Mouse (Mus musculus): ENCODE data around the gene Maats1. TPM values are rescaled to one million over a fixed set of nuclear protein-coding genes. Genes with fewer than 3 reads are reported as not detected.

Gene Maats1
- total and polyA plus RNA-seq, 3 experiments: 0.03 TPM; not detected in 2

DNA sequence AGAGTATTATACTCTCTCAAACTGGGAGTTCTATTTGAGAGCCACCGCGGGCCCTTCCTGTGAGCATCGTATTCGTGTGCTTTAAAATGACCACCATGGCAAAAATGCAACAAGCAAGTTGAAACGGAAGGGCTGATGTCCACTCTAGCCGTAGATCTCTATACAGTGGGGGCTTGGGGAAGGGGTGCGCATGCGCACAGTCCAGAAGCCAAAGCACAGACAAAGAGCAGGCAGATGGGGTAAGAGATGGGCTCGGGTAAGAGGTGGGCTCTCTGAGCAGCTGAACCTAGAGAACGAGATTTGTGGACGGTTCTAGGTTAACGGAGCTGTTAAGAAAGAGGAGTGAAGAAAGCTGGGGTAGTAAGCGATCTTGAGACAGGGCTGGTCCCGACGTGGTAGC is 17.6 kb downstream of the Maats1 start:
- DNase-seq (ENCODE audit: low read depth, low spot score): no peak
- Histone ChIP-seq H3K4me3 (ENCODE audit: control insufficient read depth in 1 of 2, insufficient read depth in 1 of 2, low read depth in 2 of 2, low read length in 2 of 2) (no peak overlapping the region), H3K27ac (ENCODE audit: control insufficient read depth, low read depth, low read length) (no peak overlapping the region), H3K9ac (ENCODE audit: control insufficient read depth, low read depth, low read length, poor library complexity, severe bottlenecking) (no peak overlapping the region), H3K9me3 (replicated peaks; ENCODE audit: insufficient read depth, low read length) (no peaks in the 10 kb centered on the region), H3K27me3 (ENCODE audit: control insufficient read depth in 1 of 2, insufficient read depth in 2 of 2, low read length in 2 of 2) (peaks cover 0 to 3% of the 10 kb centered on the region in 2 experiments; a peak in 1 of 4 replicates), H3K79me2 (ENCODE audit: control insufficient read depth, insufficient read depth, low read length, poor library complexity) (no peaks in the 10 kb centered on the region), H3K4me1 (ENCODE audit: control insufficient read depth in 1 of 2, insufficient read depth in 2 of 2, low read length in 2 of 2) (no peaks in the 10 kb centered on the region), H3K36me3 (ENCODE audit: control insufficient read depth in 1 of 2, insufficient read depth in 2 of 2, low read length in 2 of 2) (no peaks in the 10 kb centered on the region)
- TF ChIP-seq EP300 (IDR thresholded peaks at IDR 0.05; ENCODE audit: low read depth in 1 of 2, low read length in 2 of 2) (no peak), ZC3H11A (IDR thresholded peaks at IDR 0.05; ENCODE audit: low read depth, low read length) (no peak), MYC (IDR thresholded peaks at IDR 0.05; ENCODE audit: low read depth, low read length) (no peak), SMC3 (IDR thresholded peaks at IDR 0.05; ENCODE audit: low read depth, low read length) (no peak), MAZ (IDR thresholded peaks at IDR 0.05; ENCODE audit: low read depth, low read length) (no peak), E2F4 (IDR thresholded peaks at IDR 0.05; ENCODE audit: borderline replicate concordance, low read depth, low read length) (no peak), USF1 (IDR thresholded peaks at IDR 0.05; ENCODE audit: low read depth, low read length) (no peak), ZNF384 (IDR thresholded peaks at IDR 0.05; ENCODE audit: low read depth, low read length) (no peak), HCFC1 (IDR thresholded peaks at IDR 0.05; ENCODE audit: low read depth, low read length) (no peak)

DNA sequence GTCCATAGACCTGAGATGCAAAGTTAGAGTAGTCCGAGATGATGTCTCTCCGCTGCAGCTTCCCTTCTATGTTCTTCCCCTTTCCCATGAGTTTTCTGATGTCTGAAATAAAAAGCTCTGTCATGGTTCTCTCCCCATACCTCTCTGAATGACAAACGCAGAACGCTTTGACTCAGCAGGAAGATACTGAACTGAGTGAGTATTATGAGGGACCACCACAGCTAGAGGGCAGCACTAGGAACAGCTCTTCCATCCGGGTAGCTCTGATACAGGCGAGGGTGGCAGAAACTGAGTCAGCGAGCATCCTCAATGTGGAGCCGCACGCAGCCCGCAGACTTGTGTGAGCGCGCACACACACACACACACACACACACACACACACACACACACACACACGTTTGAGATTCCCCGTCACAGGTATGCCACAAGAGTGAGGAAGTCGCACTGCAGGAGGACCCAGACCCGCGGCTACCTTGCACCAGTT is 20.4 kb downstream of the Maats1 start:
- peak; percentile 51 for DNase-seq (ENCODE audit: low read depth, low spot score)
- Histone ChIP-seq H3K79me2 (ENCODE audit: control insufficient read depth, insufficient read depth, low read length, poor library complexity) (no peaks in the 10 kb centered on the region), H3K27ac (ENCODE audit: control insufficient read depth, low read depth, low read length) (no peak overlapping the region), H3K4me1 (ENCODE audit: control insufficient read depth in 1 of 2, insufficient read depth in 2 of 2, low read length in 2 of 2) (no peaks in the 10 kb centered on the region), H3K9ac (ENCODE audit: control insufficient read depth, low read depth, low read length, poor library complexity, severe bottlenecking) (no peak overlapping the region), H3K4me3 (ENCODE audit: control insufficient read depth in 1 of 2, insufficient read depth in 1 of 2, low read depth in 2 of 2, low read length in 2 of 2) (no peak overlapping the region), H3K9me3 (replicated peaks; ENCODE audit: insufficient read depth, low read length) (no peaks in the 10 kb centered on the region), H3K36me3 (ENCODE audit: control insufficient read depth in 1 of 2, insufficient read depth in 2 of 2, low read length in 2 of 2) (no peaks in the 10 kb centered on the region), H3K27me3 (ENCODE audit: control insufficient read depth in 1 of 2, insufficient read depth in 2 of 2, low read length in 2 of 2) (peaks cover 0 to 3% of the 10 kb centered on the region in 2 experiments; a peak in 2 of 4 replicates)
- TF ChIP-seq NRF1 (IDR thresholded peaks at IDR 0.05; ENCODE audit: insufficient read depth, low read depth, low read length, poor library complexity, severe bottlenecking) (no peak), TAL1 (IDR thresholded peaks at IDR 0.05; ENCODE audit: low read length) (no peak), CTCF (IDR thresholded peaks at IDR 0.05 in 2 of 3, conservative IDR thresholded peaks at IDR 0.05 in 1 of 3; ENCODE audit: control insufficient read depth in 1 of 3, insufficient read depth in 1 of 3, low read depth in 2 of 3, low read length in 3 of 3, poor library complexity in 1 of 3, severe bottlenecking in 1 of 3) (peak; percentile 49 to 72 (median 66)), SMC3 (IDR thresholded peaks at IDR 0.05; ENCODE audit: low read depth, low read length) (peak; percentile 79), KAT2A (conservative IDR thresholded peaks at IDR 0.05; ENCODE audit: low read depth, low read length) (no peak), RAD21 (IDR thresholded peaks at IDR 0.05; ENCODE audit: low read depth, low read length) (peak; percentile 56)

DNA sequence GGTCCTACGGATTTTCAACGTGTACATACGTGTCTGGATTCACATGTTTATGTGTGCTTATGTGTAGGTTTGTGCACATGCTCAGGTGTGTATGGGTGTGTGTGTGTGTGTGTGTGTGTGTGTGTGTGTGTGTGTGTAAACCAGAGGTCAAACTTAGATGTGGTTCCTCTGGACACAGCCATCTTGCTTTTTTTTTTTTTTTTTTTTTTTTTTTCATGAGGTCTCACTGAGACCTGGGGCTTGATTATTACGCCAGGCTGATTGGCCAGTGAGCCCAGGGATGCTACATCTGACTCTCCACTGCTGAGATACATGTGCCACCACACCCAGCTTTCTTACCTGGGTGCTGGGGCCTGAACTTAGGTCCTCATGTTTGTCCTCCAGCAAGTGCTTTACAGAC is 22.9 kb downstream of the Maats1 start:
- TF ChIP-seq POLR2AphosphoS2 (IDR thresholded peaks at IDR 0.05; ENCODE audit: low read length): no peak
- TF ChIP-seq ZNF384 (IDR thresholded peaks at IDR 0.05; ENCODE audit: low read depth, low read length): 0 out of 2 replicates have a peak, but pooled peaks have one; percentile 7
- no peaks in the 10 kb centered on the region; a peak in 2 of 4 replicates for H3K27me3 ChIP-seq (ENCODE audit: control insufficient read depth in 1 of 2, insufficient read depth in 2 of 2, low read length in 2 of 2)
- H3K27ac ChIP-seq (ENCODE audit: control insufficient read depth, low read depth, low read length): no peak overlapping the region
- H3K4me3 ChIP-seq (ENCODE audit: control insufficient read depth in 1 of 2, insufficient read depth in 1 of 2, low read depth in 2 of 2, low read length in 2 of 2): no peak overlapping the region
- no peak overlapping the region for H3K9ac ChIP-seq (ENCODE audit: control insufficient read depth, low read depth, low read length, poor library complexity, severe bottlenecking)
- H3K79me2 ChIP-seq (ENCODE audit: control insufficient read depth, insufficient read depth, low read length, poor library complexity): no peaks in the 10 kb centered on the region
- no peaks in the 10 kb centered on the region for H3K36me3 ChIP-seq (ENCODE audit: control insufficient read depth in 1 of 2, insufficient read depth in 2 of 2, low read length in 2 of 2)
- DNase-seq (ENCODE audit: low read depth, low spot score): no peak
- no peaks in the 10 kb centered on the region for H3K4me1 ChIP-seq (ENCODE audit: control insufficient read depth in 1 of 2, insufficient read depth in 2 of 2, low read length in 2 of 2)
- H3K9me3 ChIP-seq (replicated peaks; ENCODE audit: insufficient read depth, low read length): no peaks in the 10 kb centered on the region

Measured in MEL (cell line).